Mouse (Mus musculus): ENCODE data around the gene Tmem63c. TPM values are rescaled to one million over a fixed set of nuclear protein-coding genes. Genes with fewer than 3 reads are reported as not detected.

Tmem63c gene
- polyA plus RNA-seq, 1 experiment from 2014 or later, result 11.2 TPM

Small RNA genes lying within 50 kb of the gene (microRNA-seq; reads per million reads assigned to microRNA genes)
- not detected for gene Gm25847

Other genes starting within 250 kb of the Tmem63c start
- gene Irf2bpl, start 136.5 kb upstream of the Tmem63c start, polyA plus RNA-seq (2015; fragmentation: Nextera tagmentation; extraction: Ambion mirVana), result 67.0 and 74.0 TPM in 2 replicates
- gene Cipc, start 74.3 kb upstream of the Tmem63c start, polyA plus RNA-seq (2015; fragmentation: Nextera tagmentation; extraction: Ambion mirVana), result 61.5 and 62.7 TPM in 2 replicates
- 5.2 and 9.4 TPM in 2 replicates for gene Zdhhc22, start 30.9 kb upstream of the Tmem63c start, polyA plus RNA-seq (2015; fragmentation: Nextera tagmentation; extraction: Ambion mirVana)
- 2.2 and 3.7 TPM in 2 replicates for gene Ngb, start 81.2 kb downstream of the Tmem63c start, polyA plus RNA-seq (2015; fragmentation: Nextera tagmentation; extraction: Ambion mirVana)
- 26.8 and 30.0 TPM in 2 replicates for gene Gstz1, start 125.8 kb downstream of the Tmem63c start, polyA plus RNA-seq (2015; fragmentation: Nextera tagmentation; extraction: Ambion mirVana)
- gene Pomt2, start 126.6 kb downstream of the Tmem63c start, polyA plus RNA-seq (2015; fragmentation: Nextera tagmentation; extraction: Ambion mirVana), result 12.7 and 13.4 TPM in 2 replicates
- 1.1 and 1.3 TPM in 2 replicates for gene Samd15, start 178.4 kb downstream of the Tmem63c start, polyA plus RNA-seq (2015; fragmentation: Nextera tagmentation; extraction: Ambion mirVana)
- 4.7 and 5.1 TPM in 2 replicates for gene Tmed8, start 179.1 kb downstream of the Tmem63c start, polyA plus RNA-seq (2015; fragmentation: Nextera tagmentation; extraction: Ambion mirVana)
- gene Noxred1, start 217.4 kb downstream of the Tmem63c start, polyA plus RNA-seq (2015; fragmentation: Nextera tagmentation; extraction: Ambion mirVana), result 1.6 TPM in 2 replicates
- gene Vipas39, start 244.9 kb downstream of the Tmem63c start, polyA plus RNA-seq (2015; fragmentation: Nextera tagmentation; extraction: Ambion mirVana), result 79.1 and 80.9 TPM in 2 replicates
- 222 TPM in 2 replicates for gene Ahsa1, start 245.1 kb downstream of the Tmem63c start, polyA plus RNA-seq (2015; fragmentation: Nextera tagmentation; extraction: Ambion mirVana)